Mouse (Mus musculus): ENCODE results near the gene Snx9. TPM values are rescaled to one million over a fixed set of nuclear protein-coding genes. Genes with fewer than 3 reads are reported as not detected.

Snx9 gene
- polyA plus RNA-seq, 1 experiment from 2014 or later = 29.6 TPM

DNA sequence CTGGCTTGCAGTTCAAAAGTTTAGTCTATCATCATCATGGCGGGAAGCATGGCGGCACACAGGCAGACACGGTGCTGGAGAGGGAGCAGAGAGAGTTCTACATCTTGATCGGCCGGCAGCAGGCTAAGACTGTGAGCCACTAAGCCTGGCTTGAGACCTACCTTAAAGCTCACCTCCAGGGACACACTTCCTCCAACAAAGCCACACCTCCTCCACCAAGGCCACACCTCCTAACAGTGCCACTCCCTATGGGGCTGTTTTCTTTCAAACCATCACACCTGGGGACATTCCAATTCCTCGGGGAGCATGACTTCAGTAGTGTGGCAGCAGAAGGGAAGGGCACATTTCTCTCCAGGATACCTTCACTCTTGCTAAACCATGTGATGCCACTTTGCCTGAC lies 127.4 kb downstream of the Snx9 start:
- 62% methylated on average over 6 of the region's 6 CpGs for WGBS
- Histone ChIP-seq H3K9ac (no peak overlapping the region), H3K4me1 (replicated peaks) (0 out of 2 replicates have a peak, but pooled peaks cover 5% of the 10 kb centered on the region), H3K9me3 (replicated peaks) (no peaks in the 10 kb centered on the region), H3K27me3 (replicated peaks) (no peaks in the 10 kb centered on the region), H3K36me3 (no peaks in the 10 kb centered on the region), H3K27ac (ENCODE audit: poor library complexity, severe bottlenecking) (no peak overlapping the region), H3K4me2 (no peak overlapping the region), H3K4me3 (no peak overlapping the region)
- no peak for ATAC-seq (ENCODE audit: insufficient number of reproducible peaks, low FRiP score)

DNA sequence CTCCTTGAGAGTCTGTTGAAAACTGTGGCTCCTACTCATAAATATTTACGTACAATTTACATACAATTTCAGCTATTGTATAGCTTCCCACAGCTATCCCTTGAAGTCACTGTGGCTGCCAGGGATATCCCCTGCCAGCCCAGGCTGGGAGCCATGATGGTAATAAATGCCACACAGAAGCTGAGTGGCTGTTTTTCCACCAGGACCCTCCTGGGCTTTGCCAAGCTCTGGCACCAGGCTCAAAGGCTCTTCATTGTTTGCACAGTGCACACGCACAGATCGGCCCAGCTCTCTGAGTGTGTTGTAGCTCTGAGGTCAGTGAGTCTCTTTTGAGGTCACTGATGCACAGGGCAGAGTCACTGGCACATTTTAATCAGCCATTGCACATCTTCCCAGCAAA lies 128.1 kb downstream of the Snx9 start:
- no peak overlapping the region for H3K4me3 ChIP-seq
- H3K9ac ChIP-seq = no peak overlapping the region
- H3K4me2 ChIP-seq = no peak overlapping the region
- H3K36me3 ChIP-seq = no peaks in the 10 kb centered on the region
- 76% methylated on average over 3 of the region's 3 CpGs for WGBS
- H3K4me1 ChIP-seq (replicated peaks) = 0 out of 2 replicates have a peak, but pooled peaks cover 5% of the 10 kb centered on the region
- no peak for ATAC-seq (ENCODE audit: insufficient number of reproducible peaks, low FRiP score)
- no peaks in the 10 kb centered on the region for H3K27me3 ChIP-seq (replicated peaks)
- H3K27ac ChIP-seq (ENCODE audit: poor library complexity, severe bottlenecking) = no peak overlapping the region
- no peaks in the 10 kb centered on the region for H3K9me3 ChIP-seq (replicated peaks)

DNA sequence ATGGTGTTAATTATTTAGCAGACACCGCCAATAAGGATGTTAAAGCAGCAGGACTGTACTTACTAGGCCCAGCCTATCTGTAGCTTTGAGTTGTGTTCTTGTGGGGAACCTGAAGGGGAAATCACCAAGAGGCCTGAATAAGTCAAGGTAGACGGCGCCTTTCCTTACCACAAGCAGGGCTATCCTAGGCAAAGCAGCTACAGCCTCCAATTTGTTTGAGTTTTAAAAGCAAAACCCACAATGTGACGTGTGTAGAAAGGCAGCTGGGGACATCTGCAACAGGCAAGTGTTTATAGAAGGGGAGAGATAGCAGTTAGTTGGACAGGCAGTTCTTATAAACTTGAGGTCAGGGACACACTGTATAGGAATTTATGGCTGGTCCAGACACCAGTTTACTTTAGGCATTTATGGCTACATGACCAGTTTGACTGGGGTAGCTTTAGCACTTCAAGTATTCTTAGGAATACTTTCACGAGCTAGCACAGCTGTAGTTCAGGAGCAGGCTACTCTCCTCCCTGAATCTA lies 129.2 kb downstream of the Snx9 start:
- no peak for ATAC-seq (ENCODE audit: insufficient number of reproducible peaks, low FRiP score)
- no peak overlapping the region for H3K4me3 ChIP-seq
- H3K27me3 ChIP-seq (replicated peaks) = no peaks in the 10 kb centered on the region
- H3K9me3 ChIP-seq (replicated peaks) = no peaks in the 10 kb centered on the region
- WGBS = 71% methylated on average over 5 of the region's 5 CpGs
- H3K4me2 ChIP-seq = no peak overlapping the region
- no peak overlapping the region for H3K9ac ChIP-seq
- peaks cover 5% of the 10 kb centered on the region for H3K4me1 ChIP-seq (replicated peaks)
- no peaks in the 10 kb centered on the region for H3K36me3 ChIP-seq
- H3K27ac ChIP-seq (ENCODE audit: poor library complexity, severe bottlenecking) = no peak overlapping the region

DNA sequence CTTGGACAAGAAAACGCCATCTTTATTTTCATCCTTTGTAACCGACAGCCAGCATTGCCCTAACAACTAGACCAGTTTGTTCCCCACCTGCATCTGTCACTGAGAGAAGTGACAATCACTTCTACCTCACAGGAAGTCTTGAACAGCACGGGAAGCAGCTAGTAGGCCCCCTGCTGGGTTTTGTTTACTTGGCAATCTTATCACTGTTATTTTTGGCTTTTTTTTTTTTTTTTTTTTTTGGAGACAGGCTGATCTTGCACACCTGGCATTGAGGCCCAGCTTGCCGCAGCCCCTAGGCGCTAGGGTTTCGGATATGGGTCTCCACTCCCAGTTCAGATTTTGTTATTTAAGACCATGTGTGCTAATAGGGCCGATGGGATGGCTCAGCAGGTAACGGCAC lies 132.4 kb downstream of the Snx9 start:
- H3K36me3 ChIP-seq = no peaks in the 10 kb centered on the region
- no peaks in the 10 kb centered on the region for H3K27me3 ChIP-seq (replicated peaks)
- H3K4me2 ChIP-seq = no peak overlapping the region
- no peak overlapping the region for H3K9ac ChIP-seq
- H3K27ac ChIP-seq (ENCODE audit: poor library complexity, severe bottlenecking) = no peak overlapping the region
- ATAC-seq (ENCODE audit: insufficient number of reproducible peaks, low FRiP score) = no peak
- 59% methylated on average over 8 of the region's 8 CpGs for WGBS
- H3K4me3 ChIP-seq = no peak overlapping the region
- H3K9me3 ChIP-seq (replicated peaks) = no peaks in the 10 kb centered on the region
- peaks cover 36% of the 10 kb centered on the region for H3K4me1 ChIP-seq (replicated peaks)

DNA sequence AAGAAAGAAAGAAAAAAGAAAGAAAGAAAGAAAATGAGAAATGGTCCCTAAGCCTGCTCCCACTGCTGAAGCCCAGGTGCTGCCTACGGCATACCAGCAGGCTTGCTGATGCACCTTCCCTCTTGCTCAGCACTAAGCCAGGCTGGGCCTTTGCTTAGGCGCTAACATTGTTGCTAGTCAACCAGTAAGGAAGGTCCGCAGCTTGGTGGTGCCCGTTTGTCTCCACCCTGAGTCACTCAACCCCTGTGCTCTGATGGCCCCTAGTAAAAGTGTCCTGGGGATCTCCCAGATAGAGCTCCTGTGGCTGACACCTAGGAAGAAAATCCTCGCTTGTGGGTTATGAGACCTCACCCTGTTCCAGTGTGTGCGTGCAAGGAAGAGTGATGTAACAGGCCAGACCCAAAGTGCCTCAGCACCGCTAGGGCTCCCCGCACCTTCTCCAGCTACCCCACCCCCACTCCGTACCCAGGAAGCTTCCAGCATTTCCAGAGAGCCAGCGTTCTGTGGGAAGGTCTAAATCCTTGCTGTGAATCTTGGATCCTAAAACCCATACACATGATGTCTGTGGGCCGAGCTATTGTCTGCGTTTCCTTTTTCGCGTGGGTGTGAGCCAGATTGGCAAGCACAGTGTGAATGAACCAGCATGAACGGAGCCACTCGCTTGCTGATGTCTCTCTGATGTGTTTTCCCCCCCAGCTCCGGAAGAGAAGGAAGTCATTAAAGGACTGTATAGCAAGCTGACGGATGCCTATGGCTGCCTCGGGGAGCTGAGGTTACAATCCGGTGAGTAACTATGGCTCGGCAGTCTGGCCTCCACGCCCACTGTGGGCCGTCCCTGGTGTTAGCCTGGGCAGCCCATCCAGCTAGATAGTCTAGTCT lies 134.2 kb downstream of the Snx9 start:
- Histone ChIP-seq H3K4me3 (no peak overlapping the region), H3K36me3 (no peaks in the 10 kb centered on the region), H3K4me2 (peak overlapping the region; percentile 38), H3K9ac (no peak overlapping the region), H3K27ac (ENCODE audit: poor library complexity, severe bottlenecking) (peak overlapping the region; percentile 5; the same call in 1 of the 2 replicates), H3K4me1 (replicated peaks) (peaks cover 50% of the 10 kb centered on the region), H3K9me3 (replicated peaks) (no peaks in the 10 kb centered on the region), H3K27me3 (replicated peaks) (no peaks in the 10 kb centered on the region)
- ATAC-seq (ENCODE audit: insufficient number of reproducible peaks, low FRiP score) = 0 out of 2 replicates have a peak, but pooled peaks have one; percentile 17
- WGBS = 43% methylated on average over 23 of the region's 23 CpGs

DNA sequence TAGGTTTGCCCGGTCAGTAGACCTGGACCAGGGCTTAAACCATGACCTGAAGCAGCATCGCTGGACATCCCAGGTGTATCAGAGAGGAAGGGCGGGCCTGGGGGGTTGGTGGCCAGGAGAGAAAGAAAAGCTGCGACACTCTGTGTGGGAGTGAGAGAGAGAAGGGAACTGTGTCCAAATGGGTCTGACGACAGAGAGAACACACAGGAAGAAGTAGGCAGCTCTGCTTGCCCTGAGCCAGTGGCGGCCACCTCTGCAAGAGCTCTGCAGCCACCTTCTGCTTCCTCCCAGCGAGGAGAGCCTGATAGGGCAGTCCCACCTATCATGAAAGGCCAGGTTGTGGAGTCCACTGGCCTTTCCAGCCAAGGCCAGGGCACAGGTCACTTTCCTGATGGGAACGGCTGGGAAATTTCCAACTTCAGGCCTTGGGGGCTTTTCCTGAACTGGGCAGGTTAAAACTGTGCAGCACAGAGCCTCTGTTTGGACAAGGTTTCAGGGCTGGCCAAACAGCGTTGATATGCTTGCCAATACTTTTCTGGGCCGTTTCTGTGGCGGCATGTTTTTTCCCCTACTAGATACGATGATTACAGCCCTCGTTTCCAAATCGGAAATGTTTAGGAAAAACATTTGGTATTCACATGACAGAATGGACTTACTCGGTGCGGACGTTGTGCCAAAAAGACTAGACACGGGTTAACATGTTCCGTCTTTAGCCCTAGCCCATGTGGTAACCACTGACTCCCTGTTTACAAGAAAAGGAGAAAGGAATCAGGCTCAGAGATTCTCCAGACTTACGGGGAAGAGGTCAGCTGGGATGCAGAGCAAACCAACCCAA lies 135.3 kb downstream of the Snx9 start:
- H3K4me3 ChIP-seq = no peak overlapping the region
- ATAC-seq (ENCODE audit: insufficient number of reproducible peaks, low FRiP score) = peak; percentile 27; the same call in 1 of the 2 replicates
- H3K9me3 ChIP-seq (replicated peaks) = no peaks in the 10 kb centered on the region
- H3K36me3 ChIP-seq = no peaks in the 10 kb centered on the region
- H3K4me2 ChIP-seq = peak overlapping the region; percentile 38
- peaks cover 55% of the 10 kb centered on the region for H3K4me1 ChIP-seq (replicated peaks)
- H3K27ac ChIP-seq (ENCODE audit: poor library complexity, severe bottlenecking) = peak overlapping the region; percentile 17; the same call in 1 of the 2 replicates
- no peak overlapping the region for H3K9ac ChIP-seq
- no peaks in the 10 kb centered on the region for H3K27me3 ChIP-seq (replicated peaks)
- 58% methylated on average over 20 of the region's 20 CpGs for WGBS

DNA sequence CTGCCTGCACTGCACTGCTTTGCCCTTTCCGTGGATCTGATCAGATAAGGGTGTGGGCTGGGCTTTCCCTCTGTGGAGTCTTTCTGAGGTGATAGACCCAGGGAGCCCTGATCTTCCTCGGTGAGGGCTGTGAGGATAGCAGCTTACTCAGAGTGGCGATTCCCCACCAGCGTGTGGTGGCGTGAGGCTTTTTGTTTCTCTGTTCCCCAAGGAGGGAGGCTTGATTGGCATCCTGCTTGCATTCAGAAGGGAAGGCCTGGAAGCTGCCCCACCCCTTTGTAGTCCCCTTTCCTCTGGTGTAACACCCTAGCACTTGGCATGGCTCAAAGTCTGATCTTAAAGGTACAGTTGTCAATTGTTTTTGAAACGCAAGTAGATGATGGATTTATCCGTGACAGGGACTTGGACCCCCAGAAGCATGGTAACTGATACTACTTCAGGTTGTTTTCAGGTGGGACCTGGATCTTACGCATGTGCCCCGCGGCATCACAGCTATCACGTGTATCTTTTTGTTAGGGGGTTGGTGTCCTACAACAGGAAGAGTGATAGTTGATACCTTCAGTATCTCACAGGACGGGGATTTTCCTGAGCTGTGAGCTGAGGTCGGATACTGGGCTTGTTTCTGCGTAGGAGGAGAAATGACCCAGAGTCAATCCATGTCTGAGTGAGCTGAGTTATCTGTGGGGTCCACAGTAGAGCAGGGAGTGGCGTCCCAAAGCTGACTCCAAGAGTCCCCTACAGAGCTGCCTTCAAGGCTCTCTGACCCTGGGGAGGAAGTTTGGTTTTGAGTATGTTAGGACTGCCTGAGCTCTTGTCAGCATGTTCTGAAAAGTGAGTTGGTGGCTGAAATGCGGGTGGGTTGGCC lies 136.2 kb downstream of the Snx9 start:
- Histone ChIP-seq H3K9ac (no peak overlapping the region), H3K4me3 (no peak overlapping the region), H3K4me2 (peak overlapping the region; percentile 37; the same call in 1 of the 2 replicates), H3K9me3 (replicated peaks) (no peaks in the 10 kb centered on the region), H3K27me3 (replicated peaks) (no peaks in the 10 kb centered on the region), H3K27ac (ENCODE audit: poor library complexity, severe bottlenecking) (0 out of 2 replicates have a peak overlapping the region, but pooled peaks have one; percentile 17), H3K4me1 (replicated peaks) (peaks cover 63% of the 10 kb centered on the region), H3K36me3 (no peaks in the 10 kb centered on the region)
- ATAC-seq (ENCODE audit: insufficient number of reproducible peaks, low FRiP score) = no peak; the same call in 1 of the 2 replicates
- 43% methylated on average over 16 of the region's 16 CpGs for WGBS

DNA sequence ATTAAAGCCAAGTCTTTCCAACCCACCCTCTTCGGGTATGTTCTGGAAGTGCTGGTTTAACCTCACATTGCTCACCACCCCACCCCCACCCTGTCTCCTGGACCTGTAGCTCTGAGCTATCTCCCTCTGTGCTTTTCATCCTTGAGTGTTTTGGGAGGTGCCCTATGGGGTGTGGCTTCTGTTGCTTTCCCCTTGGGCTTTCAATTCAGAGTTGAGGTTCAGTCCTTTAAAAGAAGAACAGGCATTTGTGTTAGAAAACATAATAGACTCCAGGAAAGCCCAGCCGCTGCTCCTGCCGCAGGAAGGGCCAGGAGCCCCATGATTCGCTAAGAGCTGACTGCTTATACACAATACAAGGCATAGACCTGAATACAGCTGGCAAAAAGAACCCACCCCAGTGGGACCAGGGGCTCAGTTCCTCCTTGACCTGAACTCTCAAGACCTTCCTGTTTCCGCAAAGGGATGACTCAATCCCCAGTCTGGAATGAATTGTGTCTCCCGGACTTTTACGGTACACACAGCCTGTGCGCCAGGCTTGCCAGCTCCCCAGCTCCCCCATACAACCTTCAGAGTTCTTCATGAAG lies 136.9 kb downstream of the Snx9 start:
- WGBS = 57% methylated on average over 8 of the region's 8 CpGs
- no peak overlapping the region for H3K4me3 ChIP-seq
- H3K9ac ChIP-seq = no peak overlapping the region
- H3K27me3 ChIP-seq (replicated peaks) = no peaks in the 10 kb centered on the region
- H3K36me3 ChIP-seq = no peaks in the 10 kb centered on the region
- peaks cover 69% of the 10 kb centered on the region for H3K4me1 ChIP-seq (replicated peaks)
- no peak for ATAC-seq (ENCODE audit: insufficient number of reproducible peaks, low FRiP score)
- H3K27ac ChIP-seq (ENCODE audit: poor library complexity, severe bottlenecking) = 0 out of 2 replicates have a peak overlapping the region, but pooled peaks have one; percentile 61
- no peaks in the 10 kb centered on the region for H3K9me3 ChIP-seq (replicated peaks)
- peak overlapping the region; percentile 17; the same call in 1 of the 2 replicates for H3K4me2 ChIP-seq

DNA sequence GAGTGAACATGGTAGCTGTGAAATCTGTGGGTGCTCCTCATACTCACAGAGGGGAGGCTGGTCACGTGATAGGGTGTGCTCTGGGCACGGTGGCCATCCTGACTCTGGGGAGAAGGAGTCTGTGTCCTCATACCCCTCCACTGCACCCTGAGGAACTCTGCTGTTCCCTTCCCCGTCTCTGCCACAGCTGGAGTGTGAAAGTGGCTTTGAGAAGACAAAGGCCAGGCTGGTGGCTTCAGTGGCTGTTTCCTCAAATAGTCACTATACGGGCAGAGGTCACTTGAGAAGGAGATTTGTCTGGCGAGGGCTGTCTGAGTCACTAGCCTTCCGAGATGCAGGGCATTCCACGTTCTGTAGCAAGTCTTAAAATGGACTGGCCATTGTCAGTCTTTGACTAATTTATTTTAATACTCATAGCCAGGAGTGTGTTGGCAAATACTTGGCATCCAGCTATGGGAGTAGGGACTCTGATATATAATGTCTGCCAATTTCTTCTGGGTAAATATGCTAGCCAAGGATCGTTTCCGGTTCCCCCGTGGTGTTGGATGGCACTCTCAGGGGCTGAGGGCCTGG lies 137.5 kb downstream of the Snx9 start:
- H3K9ac ChIP-seq = no peak overlapping the region
- ATAC-seq (ENCODE audit: insufficient number of reproducible peaks, low FRiP score) = no peak
- 40% methylated on average over 10 of the region's 10 CpGs for WGBS

DNA sequence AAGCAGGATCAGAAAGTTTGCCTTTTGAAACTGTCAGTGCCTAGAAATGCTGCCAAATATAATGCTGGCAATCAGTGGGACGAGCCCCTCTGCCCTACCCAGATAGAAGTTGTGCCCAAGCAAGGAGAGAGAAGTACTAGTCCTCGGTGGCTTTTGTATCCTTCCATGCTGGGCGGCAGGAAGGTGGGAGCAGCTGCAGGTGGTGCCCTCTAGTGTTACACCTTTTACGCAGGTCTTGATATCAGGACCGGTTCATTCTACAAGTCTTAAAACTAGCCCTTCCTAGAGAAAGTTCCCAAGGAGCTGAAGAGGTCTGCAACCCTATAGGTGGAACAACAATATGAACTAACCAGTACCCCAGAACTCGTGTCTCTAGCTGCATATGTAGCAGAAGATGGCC lies 139.7 kb downstream of the Snx9 start:
- H3K4me3 ChIP-seq = no peak overlapping the region
- H3K4me1 ChIP-seq (replicated peaks) = peaks cover 83% of the 10 kb centered on the region
- no peaks in the 10 kb centered on the region for H3K9me3 ChIP-seq (replicated peaks)
- H3K4me2 ChIP-seq = no peak overlapping the region
- no peak overlapping the region for H3K9ac ChIP-seq
- H3K27ac ChIP-seq (ENCODE audit: poor library complexity, severe bottlenecking) = no peak overlapping the region
- no peaks in the 10 kb centered on the region for H3K36me3 ChIP-seq
- no peaks in the 10 kb centered on the region for H3K27me3 ChIP-seq (replicated peaks)
- ATAC-seq (ENCODE audit: insufficient number of reproducible peaks, low FRiP score) = no peak
- WGBS = 44% methylated on average over 6 of the region's 6 CpGs

More for the DNA sequence above, 137.5 kb downstream of the Snx9 start:
- no peaks in the 10 kb centered on the region for H3K27me3 ChIP-seq (replicated peaks)
- no peaks in the 10 kb centered on the region for H3K9me3 ChIP-seq (replicated peaks)
- H3K4me3 ChIP-seq = no peak overlapping the region
- H3K36me3 ChIP-seq = no peaks in the 10 kb centered on the region
- H3K27ac ChIP-seq (ENCODE audit: poor library complexity, severe bottlenecking) = peak overlapping the region; percentile 61
- peak overlapping the region; percentile 17; the same call in 1 of the 2 replicates for H3K4me2 ChIP-seq
- H3K4me1 ChIP-seq (replicated peaks) = peaks cover 75% of the 10 kb centered on the region
